Mouse (Mus musculus): Measurements from ENCODE around the gene Gngt2.

The Gngt2 gene

DNA sequence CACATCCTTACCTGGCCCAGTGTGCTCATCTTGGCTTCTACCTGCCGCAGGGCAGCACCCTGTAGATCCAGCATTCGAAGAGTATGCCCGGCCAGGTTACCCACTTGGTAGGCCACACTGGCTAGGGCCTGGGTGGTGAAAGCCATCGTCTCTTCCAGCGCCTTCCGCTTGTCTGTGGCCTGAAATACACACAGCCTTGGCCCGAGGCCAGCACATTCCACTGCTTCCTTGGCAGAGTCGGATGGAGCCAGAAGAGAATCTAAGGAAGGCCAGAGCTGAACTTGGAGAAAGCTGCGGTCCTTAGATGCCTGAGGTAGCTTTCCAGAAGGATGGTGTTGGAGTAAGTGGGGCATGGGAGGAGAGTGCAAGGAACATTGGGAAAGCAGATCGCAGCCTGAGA lies at the start of gene Gngt2:
Gene Gngt2 (plus strand): TSS at position 158 of the 400 bp plus-strand sequence.
- in situ Hi-C loops (cut with MboI, MseI): no loop called here

DNA sequence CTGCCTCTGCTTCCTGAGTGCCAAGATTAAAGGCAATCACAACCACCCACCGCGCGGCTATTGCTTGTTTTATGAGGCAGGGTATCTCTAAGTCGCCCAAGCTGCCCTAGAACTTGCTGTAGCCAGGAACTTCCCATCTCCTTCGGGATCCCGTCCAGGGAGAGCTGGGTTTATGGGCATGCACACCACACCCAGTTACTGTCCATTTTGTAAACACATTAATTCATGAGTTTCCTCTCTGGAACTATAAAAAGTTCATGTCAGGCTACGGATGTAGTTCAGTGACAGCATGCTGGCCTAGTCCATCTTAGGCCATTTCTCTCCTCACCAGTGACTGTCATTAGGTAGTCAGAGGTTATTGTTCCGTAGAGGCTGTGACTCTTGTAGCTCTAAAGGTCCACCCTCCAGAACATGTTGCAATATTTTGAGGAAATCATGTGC lies 47.5 kb upstream of the Gngt2 start:
- in situ Hi-C loops (cut with MboI, MseI): no loop called here

DNA sequence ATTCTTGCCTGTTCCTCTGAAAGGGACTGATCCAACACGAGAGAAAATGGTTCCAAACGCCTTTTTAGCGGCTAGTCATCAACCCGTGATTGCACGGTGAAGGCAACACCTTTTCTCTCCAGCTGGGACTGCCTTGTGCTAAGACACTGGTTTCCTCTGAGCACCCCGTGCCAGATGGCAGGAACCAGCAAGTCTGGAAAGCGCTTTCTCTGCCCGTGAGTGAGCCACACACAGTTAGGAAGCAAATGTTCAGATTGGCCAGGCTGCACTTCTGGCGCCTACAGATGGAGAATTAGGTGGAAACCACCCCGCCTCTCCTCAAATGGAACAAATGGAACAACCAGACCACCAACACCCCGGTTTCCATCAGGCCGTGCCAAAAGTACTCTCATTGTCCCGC lies 45.2 kb upstream of the Gngt2 start:
- in situ Hi-C loops (cut with MboI, MseI): no loop called here

DNA sequence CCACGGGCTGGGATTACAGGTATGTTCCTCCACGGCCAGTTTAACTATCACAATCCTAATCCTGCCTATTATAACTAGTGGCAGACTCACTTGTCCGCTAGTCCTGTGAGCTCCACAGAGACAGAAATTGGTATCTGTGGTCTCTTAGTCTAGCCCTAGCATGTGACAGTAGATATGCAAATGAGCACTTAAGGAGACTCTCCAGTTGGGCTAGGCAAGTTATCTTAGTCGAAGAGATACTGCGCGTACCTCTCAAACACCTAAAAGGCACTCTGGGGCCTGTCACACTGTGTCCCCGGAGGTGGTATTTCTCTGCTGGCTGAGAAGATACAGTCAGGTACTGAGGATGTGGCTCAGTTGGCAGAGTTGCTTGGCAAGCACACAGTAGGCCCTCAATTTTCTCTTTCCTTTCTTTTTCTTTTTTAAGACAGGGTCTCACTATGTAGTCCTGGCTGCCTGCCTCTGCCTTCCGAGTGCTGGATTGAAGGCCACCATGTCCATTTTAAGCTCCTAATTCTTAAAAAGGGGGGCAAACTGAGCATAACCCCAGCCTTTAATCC lies 44.0 kb upstream of the Gngt2 start:
- in situ Hi-C loops (cut with MboI, MseI): no loop called here

DNA sequence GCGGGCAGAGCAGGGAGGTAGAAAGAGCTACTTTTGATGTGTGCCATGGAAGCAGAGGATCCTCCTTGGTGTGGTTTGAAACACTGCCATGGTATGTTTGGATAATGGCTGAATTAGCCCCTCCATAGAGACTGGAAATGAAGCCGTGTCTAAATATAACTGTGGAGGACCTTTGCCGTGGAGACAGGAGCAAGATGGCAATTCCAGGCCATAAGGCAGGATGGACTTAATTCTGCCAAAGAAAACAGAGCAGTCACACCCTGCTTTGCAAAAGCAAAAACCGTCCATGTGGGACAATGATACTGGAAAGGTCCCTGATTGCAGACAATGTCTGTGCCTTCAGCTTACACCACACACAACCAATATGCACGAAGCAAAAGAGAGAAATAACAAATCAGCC lies 42.8 kb upstream of the Gngt2 start:
- in situ Hi-C loops (cut with MboI, MseI): no loop called here

DNA sequence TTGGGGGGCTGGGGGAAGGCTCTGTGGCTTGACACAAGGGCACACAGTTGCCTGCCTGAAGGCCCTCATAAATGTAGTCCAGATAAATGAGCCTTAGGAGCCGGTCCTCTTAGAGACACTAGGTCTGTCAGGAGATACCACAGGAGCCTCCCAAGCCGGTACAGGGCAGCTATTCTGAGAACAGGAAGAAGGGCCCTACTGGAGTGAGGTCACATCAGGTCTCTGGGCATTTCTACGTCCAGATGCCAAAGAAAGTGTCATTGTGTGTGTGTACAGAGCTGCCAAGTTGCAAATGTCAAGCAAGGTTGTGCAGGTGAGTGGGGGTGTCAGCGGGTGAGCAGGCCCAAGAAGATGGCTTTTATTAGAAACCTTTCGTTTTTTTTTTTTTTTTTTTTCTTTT lies 41.4 kb upstream of the Gngt2 start:
- in situ Hi-C loops (cut with MboI, MseI): no loop called here

DNA sequence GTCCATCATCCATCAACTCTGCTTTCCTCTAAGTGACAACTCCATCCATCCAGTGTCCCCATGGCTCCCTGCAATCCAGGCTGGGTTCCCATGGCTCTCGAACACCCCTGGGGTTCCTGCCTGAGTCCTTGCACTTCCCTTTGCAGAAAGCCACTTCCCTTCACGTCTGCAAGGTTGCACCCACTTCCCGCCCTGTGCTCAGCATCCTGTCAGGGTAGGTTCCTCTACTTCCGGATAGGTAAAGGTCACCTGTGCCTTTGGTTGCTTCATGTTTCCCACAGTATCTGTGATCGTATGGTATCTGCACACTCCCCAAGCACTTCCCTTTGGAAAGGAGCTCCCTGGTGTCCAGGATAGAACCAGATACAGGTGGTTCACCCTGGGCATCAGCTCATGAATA lies 32.0 kb upstream of the Gngt2 start:
- in situ Hi-C loops (cut with MboI, MseI): no loop called here

DNA sequence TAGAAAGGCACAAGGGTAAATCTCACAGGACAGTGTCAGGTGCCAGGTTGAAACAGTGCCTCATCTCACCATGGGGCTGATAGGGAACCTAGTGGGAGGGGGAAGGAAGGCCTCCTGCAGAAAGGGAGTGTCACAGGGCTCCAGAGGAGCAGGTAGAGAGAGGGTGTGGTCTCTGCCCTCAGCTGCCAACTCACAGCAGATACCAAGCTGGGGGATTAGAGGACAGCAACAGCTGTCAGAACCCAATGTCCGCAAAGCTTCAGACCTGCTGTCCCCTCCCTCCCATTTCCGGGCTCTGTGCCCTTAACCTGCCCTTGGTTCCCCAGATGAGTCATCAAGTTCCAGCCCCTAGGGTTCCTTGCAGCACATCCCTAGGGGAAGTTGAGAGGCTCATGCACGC lies 31.5 kb upstream of the Gngt2 start:
- in situ Hi-C loops (cut with MboI, MseI): no loop called here

DNA sequence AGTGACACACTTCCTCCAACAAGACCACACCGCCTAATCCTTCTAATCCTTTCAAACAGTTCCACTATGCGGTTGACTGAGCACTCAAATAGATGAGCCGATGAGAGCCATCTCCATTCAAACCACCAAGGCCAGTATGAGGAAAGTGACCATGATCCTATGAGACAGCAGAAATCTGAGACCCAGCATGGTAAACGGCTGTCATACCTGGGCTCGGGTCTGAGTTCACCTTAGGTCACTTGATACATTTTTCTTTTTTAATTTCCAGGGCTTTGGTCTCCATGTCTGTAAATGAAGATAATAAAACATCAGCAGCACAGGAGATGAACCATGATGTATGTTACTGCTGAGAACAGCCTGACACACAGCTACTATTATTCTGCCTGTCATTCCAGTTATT lies 29.1 kb upstream of the Gngt2 start:
- in situ Hi-C loops (cut with MboI, MseI): no loop called here

DNA sequence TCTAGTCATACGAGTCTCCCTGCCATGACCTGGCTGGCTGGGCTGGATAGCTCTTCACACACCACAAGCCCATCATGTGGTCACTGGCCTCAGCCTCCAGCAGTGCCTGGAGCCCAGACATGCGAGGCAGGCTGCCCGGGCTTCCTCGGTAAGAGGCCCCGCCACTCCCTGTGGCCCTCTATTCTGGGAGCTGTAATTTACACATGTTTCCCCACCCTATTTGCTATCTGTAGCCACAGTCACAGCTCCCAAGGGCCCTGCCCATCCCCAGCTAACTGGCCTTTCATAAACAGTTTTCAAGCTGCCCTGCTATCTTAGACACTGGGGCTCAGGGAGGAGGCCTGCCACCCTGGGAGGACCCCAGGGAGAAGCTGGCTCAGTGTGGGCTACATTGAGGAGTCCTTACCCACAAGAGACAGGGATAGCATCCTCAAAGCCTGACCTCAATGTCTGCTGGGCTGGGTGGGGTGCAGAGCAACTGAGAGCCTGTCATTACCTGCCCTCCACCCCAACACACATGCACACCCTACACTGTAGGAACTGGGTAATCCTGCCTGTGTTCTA lies 28.5 kb upstream of the Gngt2 start:
- in situ Hi-C loops (cut with MboI, MseI): no loop called here

DNA sequence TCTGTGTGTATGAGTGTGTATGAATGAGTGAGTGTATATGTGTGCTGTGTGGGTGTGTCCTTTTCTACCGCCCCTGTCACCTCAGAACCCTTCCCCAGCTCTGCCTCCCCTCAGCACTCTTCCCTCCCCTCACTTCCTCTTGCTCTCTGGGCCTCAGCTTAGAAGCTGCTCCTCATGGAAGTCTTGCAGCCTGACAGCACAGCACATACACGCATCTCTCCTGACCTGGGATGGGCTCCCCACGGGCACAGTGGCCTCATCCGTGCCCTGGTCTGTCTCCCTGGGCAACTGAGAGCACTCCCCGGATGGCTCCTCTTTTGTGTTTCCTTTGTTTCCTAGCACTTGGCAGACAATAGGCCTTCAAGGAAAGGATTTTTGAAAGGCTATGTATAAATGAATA lies 27.4 kb upstream of the Gngt2 start:
- in situ Hi-C loops (cut with MboI, MseI): no loop called here

DNA sequence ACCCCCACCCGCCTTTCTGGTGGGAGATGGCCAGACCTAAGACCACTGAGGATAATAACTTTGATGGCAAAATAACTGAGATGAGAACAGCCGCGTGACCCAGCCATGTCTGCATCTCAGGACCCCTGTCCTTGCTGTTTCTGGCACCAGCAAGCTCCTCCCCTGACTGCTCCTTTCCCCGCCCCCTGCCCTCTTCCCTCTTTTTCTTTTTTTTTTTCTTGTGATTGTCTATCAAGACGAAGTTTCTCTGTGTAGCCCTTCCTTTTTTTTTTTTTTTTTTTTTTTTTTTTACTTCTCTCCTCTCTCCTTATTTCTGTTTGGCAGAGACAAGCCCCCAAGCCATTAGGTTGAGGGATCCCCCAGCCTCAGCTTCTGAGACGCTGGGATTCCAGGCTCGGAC lies 26.2 kb upstream of the Gngt2 start:
- in situ Hi-C loops (cut with MboI, MseI): no loop called here

DNA sequence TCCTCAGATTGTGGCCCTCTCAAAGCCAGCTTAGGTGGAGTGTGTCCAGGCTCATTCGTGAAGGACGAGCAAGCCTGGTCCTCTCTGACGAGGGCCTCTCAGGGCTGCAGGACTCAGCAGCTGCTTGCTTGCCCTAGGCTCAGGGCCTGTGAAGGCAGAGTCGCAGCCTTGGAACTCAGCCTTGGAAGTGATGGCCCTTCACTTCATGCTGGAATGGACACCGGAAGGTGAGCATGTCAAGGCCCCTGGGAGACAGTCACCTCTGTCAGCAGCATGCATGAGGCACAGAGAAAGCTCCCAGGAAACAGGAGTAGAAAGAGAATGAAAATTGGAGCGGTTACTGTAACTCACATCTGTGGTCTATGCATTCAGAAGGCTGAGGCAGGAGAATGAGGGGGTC lies 25.3 kb upstream of the Gngt2 start:
- in situ Hi-C loops (cut with MboI, MseI): no loop called here

DNA sequence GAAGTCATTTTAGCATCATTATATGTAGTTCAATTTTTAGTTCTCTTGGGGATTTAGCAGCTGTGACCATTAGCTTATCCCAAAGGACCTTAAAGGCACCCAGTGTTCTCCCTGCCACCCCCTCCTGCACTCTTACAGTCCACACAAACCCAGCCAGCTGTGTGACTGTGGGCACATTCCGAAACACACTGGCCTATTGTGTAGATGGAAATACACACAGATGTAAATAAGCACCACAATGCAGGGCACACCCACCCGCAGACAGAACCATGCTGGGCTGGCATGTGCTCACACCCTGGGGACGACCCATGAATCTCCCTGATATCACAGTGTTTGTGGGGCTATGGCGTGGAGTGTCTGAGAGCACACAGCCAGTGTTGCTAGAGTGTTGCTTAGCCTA lies 24.8 kb upstream of the Gngt2 start:
- in situ Hi-C loops (cut with MboI, MseI): no loop called here

DNA sequence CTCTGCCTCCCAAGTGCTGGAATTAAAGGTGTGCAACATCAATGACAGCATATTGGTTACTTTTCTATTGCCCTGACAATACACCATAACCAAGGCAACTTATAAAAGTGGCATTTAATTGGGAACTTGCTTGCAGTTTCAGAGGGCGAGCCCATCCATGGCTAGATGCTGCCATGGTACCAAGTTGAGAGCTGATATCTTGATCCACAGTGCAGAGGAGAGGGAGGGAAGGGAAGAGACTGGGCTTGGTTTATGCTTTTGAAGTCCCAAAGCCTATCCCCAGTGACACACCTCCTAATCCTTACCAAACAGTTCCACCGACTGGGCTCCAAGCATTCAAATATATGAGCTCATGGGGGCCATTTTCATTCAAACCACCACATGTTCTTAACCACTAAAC lies 22.9 kb upstream of the Gngt2 start:
- in situ Hi-C loops (cut with MboI, MseI): no loop called here

DNA sequence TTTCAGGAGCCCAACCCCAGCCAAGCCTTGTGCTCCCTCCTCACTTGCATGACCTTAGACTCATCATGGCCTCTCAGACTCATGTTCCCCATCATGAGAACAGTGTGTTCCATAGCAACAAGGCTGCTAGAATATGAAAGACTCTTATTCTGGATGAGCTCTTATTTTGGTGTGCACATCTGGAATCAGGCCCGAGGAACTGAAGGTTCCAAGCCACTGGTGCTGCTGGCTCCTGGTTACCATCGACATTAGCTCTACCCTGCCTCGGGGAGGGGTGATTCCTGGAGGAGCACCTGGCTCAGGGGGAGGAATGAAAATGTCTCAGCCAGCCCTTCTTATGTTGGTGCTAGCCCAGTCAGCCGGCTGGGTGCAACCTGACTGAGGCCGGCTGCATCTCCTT lies 22.2 kb upstream of the Gngt2 start:
- in situ Hi-C loops (cut with MboI, MseI): no loop called here

DNA sequence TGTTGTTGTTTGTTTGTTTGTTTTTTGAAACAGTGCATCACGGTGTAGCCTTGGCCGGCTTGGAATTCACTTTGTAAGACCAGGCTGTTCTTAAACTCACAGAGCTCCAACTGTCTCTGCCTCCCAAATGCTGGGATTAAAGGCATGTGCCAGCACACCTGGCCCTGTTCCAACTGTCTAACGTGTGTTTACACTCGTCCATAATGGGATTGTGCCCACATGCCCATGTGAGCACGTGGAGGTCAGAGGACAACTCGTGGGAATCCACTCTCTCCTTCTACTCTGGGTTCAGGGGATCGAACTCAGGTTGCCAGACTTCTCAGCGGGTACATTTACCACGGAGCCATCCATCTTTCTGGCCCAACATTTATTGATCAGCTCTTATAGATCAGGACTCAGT lies 21.6 kb upstream of the Gngt2 start:
- in situ Hi-C loops (cut with MboI, MseI): no loop called here

DNA sequence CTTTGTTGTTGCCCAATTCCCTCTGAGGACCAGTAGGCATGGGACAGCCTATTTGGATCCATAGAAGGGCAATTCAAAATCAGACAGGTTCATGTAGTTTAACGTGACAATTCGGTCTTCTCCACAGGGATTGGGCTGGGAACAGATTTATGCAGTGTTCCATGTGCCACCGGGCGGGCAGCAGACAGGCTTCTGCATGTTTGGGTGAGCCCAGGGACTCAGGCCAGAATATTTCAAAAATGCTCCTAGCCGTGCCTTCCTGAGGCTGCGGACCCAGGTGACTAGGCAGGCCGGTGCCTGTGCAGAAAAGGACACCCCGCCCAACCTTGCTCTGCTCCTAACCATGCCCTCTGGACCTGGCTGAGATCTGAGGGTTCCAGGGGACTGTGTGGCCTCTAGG lies 17.9 kb upstream of the Gngt2 start:
- in situ Hi-C loops (cut with MboI, MseI): no loop called here

DNA sequence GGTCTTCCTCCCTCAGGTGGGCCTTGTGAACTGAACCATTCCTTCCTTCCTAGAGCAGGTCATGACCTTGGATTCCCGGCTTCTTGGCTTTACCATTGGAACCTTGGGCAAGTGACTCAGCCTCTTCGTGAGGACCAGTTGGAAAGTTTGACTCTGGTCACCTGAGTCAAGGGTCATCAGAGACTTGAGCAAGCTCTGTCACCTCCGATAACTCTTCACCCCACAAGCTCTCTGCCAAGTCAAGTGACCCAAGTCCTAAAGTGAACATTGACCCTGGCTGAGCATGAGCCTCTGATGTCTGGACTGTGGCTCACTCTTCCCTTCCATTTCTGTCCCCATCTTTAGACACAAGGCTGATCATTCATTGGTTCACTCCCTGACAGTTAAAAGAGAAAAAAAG lies 15.5 kb upstream of the Gngt2 start:
- in situ Hi-C loops (cut with MboI, MseI): no loop called here

DNA sequence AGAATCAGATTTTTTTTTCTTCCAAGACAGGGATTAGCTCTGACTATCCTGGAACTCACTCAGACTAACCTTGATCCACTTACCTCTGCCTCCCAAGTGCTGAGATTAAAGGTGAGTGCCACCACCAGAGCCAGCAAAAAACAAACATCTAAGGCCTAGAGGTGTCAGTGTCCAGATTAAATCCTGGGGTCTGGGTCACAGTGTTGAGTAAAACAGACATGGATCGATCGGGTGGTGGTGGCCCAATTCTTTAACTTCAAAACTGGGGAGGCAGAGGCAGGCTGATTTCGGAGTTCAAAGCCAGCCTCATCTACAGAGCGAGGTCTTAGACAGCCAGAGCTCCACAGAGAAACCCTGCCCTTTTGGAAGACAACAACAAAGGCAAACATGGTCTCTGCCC lies 14.6 kb upstream of the Gngt2 start:
- in situ Hi-C loops (cut with MboI, MseI): no loop called here

DNA sequence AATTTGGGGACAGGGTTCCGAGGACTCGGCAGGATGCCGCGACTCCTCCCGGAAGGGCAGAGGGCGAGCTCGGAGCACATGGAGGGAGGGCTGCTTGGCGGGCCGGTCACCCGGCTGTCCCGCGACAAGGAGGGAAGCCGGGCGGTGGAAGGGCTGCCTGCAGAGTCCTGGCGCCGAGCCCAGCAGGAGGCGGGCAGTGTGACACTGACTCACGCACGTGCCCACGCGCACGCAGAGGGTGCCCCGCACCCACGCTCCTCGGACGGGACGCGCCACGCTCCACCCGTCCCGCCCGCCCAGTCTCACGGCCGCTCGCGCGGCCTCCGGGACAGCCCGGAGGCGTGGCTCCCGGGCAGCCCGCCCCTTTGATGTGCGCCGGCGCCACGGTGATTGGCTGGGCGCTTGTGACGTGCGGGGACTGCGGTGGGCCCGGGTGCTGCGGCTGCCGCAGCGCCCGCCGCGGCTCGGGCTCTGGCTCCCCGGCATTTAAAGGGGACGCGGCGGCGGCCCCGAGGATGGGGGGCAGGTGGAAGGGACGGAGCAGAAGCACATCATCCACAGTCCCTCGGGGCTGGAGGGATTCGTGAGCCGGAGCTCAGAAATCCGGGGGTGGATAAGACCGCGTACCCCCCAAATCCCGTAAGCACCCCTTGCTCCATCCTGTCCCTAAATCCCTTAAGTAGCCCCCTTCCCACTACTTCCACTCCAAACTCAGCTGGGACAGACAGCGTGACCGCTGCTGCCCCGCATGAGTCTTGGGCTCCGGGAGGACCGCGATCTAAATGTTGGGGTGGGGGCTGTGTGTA lies 12.7 kb upstream of the Gngt2 start, which contains the start of gene Phospho1:
Gene Phospho1 (plus strand): TSS at position 429 of the 806 bp plus-strand sequence.
- in situ Hi-C loops (cut with MboI, MseI): no loop called here

DNA sequence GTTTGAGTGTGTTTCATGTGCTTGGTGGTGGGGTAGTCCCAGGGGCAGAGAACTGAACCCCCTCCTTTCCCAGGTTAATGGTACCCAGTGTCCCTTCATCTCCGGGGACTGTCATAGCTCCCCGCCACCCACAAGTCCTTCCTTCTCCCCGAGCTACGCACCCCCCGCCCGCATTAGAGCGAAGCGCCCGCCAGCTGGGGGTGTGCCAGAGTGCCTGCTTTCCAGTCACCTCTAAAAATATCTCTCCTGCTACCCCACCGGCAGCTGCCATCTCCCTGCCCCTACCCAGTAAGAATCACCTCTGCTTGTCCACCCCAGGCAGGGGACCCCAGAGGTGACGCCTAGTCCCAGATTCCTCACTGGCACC lies 12.2 kb upstream of the Gngt2 start:
- in situ Hi-C loops (cut with MboI, MseI): loop anchor here (5.0 kb wide), 1 partner anchor 67 kb away; no protein-coding TSS in a partner anchor

DNA sequence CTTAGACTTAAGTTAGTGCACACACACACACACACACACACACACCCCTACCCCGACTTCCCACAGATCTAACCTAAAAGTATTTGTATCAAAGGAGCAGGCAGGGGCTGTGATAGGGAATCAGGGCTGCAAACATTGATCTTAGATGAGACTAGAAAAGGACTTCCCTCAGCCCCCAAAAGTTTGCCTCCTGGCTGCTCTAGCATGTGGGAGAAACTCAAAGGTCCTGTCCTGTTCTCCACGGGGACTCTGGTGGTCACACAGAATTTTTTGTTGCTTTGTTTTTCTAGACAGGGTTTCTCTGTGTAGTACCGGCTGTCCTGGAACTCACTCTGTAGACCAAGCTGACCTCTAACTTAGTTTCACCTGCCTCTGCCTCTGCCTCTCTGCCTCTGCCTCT lies 11.4 kb upstream of the Gngt2 start:
- in situ Hi-C loops (cut with MboI, MseI): loop anchor here (5.0 kb wide), 1 partner anchor 67 kb away; no protein-coding TSS in a partner anchor
